Mouse (Mus musculus) myocyte (in vitro differentiated cells): ENCODE results near the gene Aup1.

Source experiments
- CEBPB ChIP-seq: IDR thresholded peaks from 2 replicates; pipeline ENCODE4 v1.6.1; 2011; ENCODE audit warnings: mild to moderate bottlenecking, moderate library complexity; ENCODE audit not compliant: poor library complexity, insufficient read depth, severe bottlenecking
- E2F4 ChIP-seq: IDR thresholded peaks from one replicate; pipeline ENCODE4 v1.6.1; 2011; ENCODE audit warnings: mild to moderate bottlenecking, control low read depth, moderate library complexity; ENCODE audit not compliant: insufficient read depth
- MAX ChIP-seq: IDR thresholded peaks from one replicate; pipeline ENCODE4 v1.6.1; 2011; ENCODE audit warnings: low read depth, mild to moderate bottlenecking, control low read depth
- MYOD1 ChIP-seq, 3 experiments: IDR thresholded peaks; one replicate each; pipeline ENCODE4 v1.6.1; 2011; ENCODE audit warnings: control low read depth in 2 of 3, low read depth in 2 of 3, mild to moderate bottlenecking in 2 of 3, moderate library complexity in 1 of 3; ENCODE audit not compliant: insufficient read length in 2 of 3, control insufficient read depth in 1 of 3
- MYOG ChIP-seq, 3 experiments: IDR thresholded peaks; one replicate each; pipeline ENCODE4 v1.6.1; 2011; ENCODE audit warnings: control low read depth in 2 of 3, low read depth in 2 of 3, mild to moderate bottlenecking in 2 of 3; ENCODE audit not compliant: insufficient read length in 2 of 3, control insufficient read depth in 1 of 3, insufficient read depth in 1 of 3
- POLR2A ChIP-seq: IDR thresholded peaks from one replicate; pipeline ENCODE4 v1.6.1; 2011; ENCODE audit warnings: low read depth, mild to moderate bottlenecking, control low read depth, moderate library complexity; ENCODE audit not compliant: insufficient read length
- POLR2AphosphoS2 ChIP-seq: IDR thresholded peaks from one replicate; pipeline ENCODE4 v1.6.1; 2011; ENCODE audit warnings: low read depth, control low read depth; ENCODE audit not compliant: insufficient read length
- SRF ChIP-seq: IDR thresholded peaks from one replicate; pipeline ENCODE4 v1.6.1; 2011; ENCODE audit warnings: low read depth; ENCODE audit not compliant: control insufficient read depth, insufficient read length
- TCF12 ChIP-seq: IDR thresholded peaks from one replicate; pipeline ENCODE4 v1.6.1; 2011; ENCODE audit warnings: mild to moderate bottlenecking, control low read depth; ENCODE audit not compliant: poor library complexity, insufficient read depth, severe bottlenecking
- TCF3 ChIP-seq: IDR thresholded peaks from one replicate; pipeline ENCODE4 v1.6.1; 2011; ENCODE audit warnings: low read depth, control low read depth; ENCODE audit not compliant: insufficient read length
- USF1 ChIP-seq: IDR thresholded peaks from one replicate; pipeline ENCODE4 v1.6.1; 2011; ENCODE audit warnings: low read depth, mild to moderate bottlenecking, control low read depth, moderate library complexity

- TF ChIP-seq SRF = no peak
- TF ChIP-seq MAX = no peak
- TF ChIP-seq POLR2A = no peak
- TF ChIP-seq USF1 = no peak
- no peak for TF ChIP-seq POLR2AphosphoS2
- no peak for TF ChIP-seq TCF3
- TF ChIP-seq MYOD1 (IDR thresholded peaks at IDR 0.05; ENCODE audit: control insufficient read depth in 1 of 3, insufficient read length in 2 of 3, low read depth in 2 of 3) = no peak
- TF ChIP-seq E2F4 = no peak
- no peak for TF ChIP-seq MYOG (IDR thresholded peaks at IDR 0.05; ENCODE audit: control insufficient read depth in 1 of 3, insufficient read depth in 1 of 3, insufficient read length in 2 of 3, low read depth in 2 of 3)
- no peak for TF ChIP-seq TCF12
- TF ChIP-seq CEBPB = no peak
Observed at GRCm38 (mm10) chr6:83031111-83031510, 23.2 kb upstream of the Aup1 start.
